Mouse (Mus musculus): Measurements from ENCODE around the gene Fga. TPM values are rescaled to one million over a fixed set of nuclear protein-coding genes. Genes with fewer than 3 reads are reported as not detected.

Gene Fga
- polyA plus RNA-seq, 1 experiment from 2014 or later = 0.11 TPM

DNA sequence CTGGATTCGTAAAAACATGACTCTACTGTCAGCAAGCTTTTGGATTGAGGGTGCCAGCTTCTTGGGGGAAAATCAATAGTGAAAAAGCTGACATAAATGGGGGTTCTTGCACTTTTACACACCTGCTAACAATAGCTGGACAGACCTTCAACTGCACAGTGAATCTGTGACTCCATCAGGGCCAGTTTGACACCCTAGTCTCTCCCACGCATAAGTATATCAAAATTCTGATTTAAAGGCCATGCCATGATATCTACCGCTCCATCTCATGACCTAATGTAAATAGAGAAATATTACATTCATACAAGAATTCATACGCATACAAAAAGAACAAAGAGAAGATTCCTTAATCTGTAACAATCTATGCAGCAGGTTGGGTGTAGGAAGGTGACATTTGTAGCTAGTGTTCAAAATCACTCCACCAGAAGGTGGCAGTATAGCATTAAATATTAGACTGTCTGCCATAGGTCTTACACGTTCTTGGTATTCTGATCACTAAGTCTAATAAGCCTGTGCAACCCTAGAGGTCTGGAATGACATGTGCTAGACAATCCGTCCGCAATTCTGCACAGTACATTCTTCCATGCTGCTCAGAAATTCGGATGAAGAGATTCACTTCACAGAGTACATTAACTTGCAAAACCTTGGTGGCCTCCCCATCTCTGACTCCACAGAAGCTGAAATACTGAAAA, 27.0 kb upstream of the Fga start:
- Histone ChIP-seq H3K4me1 (replicated peaks; ENCODE audit: control insufficient read depth, insufficient read depth, low read length) (no peaks in the 10 kb centered on the region; the same call in 1 of the 2 replicates), H3K9me3 (ENCODE audit: control insufficient read depth, low read length) (no peaks in the 10 kb centered on the region), H3K27ac (ENCODE audit: low read depth) (no peak overlapping the region), H3K4me3 (ENCODE audit: low read depth, low read length) (no peak overlapping the region), H3K36me3 (ENCODE audit: control insufficient read depth, insufficient read depth, low read length) (no peaks in the 10 kb centered on the region), H3K9ac (ENCODE audit: low read length) (no peak overlapping the region), H3K4me2 (ENCODE audit: low read length) (no peak overlapping the region), H3K27me3 (replicated peaks; ENCODE audit: control insufficient read depth, insufficient read depth, low read length) (no peaks in the 10 kb centered on the region)
- WGBS = 32% methylated on average over 8 of the region's 8 CpGs
- ATAC-seq (replicated peaks; ENCODE audit: low FRiP score, low TSS enrichment, low read depth) (peak; percentile 77), DNase-seq (ENCODE audit: low spot score) (peak; percentile 63)

DNA sequence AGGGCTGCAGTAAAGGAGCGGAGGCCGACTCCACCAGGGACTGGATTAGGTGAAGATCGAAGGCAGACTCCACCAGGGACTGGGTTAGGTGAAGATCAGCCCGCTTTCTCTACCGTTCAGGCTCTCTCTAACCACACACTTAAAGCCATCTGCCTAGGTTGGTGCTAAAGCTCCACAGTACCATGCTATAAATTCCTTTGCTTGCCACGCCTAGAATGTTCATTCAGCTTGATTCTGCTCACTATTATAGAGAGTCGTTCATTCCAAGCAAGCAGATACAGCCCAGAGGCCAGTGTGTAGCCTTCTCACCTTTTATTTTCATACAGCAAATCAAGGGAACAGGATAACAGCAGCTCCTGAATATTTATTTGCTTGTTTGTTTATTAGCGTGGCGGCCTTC, 25.9 kb upstream of the Fga start:
- ATAC-seq (replicated peaks; ENCODE audit: low FRiP score, low TSS enrichment, low read depth) = no peak

DNA sequence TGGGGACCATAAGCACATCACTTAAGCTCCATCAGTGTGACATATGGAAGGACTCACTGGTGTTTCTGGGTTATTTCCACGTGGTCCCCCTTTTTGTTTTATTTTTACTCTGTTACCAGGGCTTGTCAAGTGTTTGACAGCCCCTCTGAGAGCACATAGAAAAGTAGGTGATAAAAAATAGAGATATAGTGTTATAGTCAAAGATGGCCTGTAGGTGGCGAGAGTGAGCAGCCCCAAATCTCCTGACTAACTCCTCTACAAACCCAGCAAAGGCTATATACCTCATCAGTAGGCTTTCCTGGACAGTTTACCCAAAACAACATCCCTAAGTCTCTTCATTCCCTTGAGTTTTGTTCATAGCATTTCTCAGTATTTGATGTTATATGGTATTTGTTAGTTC, 23.7 kb upstream of the Fga start:
- no peaks in the 10 kb centered on the region for H3K36me3 ChIP-seq (ENCODE audit: control insufficient read depth, insufficient read depth, low read length)
- no peak overlapping the region for H3K9ac ChIP-seq (ENCODE audit: low read length)
- no peak overlapping the region for H3K4me2 ChIP-seq (ENCODE audit: low read length)
- no peaks in the 10 kb centered on the region for H3K9me3 ChIP-seq (ENCODE audit: control insufficient read depth, low read length)
- H3K4me3 ChIP-seq (ENCODE audit: low read depth, low read length) = no peak overlapping the region
- no peaks in the 10 kb centered on the region for H3K27me3 ChIP-seq (replicated peaks; ENCODE audit: control insufficient read depth, insufficient read depth, low read length)
- peak; percentile 69 for DNase-seq (ENCODE audit: low spot score)
- 5% methylated on average over 2 of the region's 2 CpGs for WGBS
- ATAC-seq (replicated peaks; ENCODE audit: low FRiP score, low TSS enrichment, low read depth) = no peak
- no peak overlapping the region for H3K27ac ChIP-seq (ENCODE audit: low read depth)
- H3K4me1 ChIP-seq (replicated peaks; ENCODE audit: control insufficient read depth, insufficient read depth, low read length) = no peaks in the 10 kb centered on the region

More for the DNA sequence above, 25.9 kb upstream of the Fga start:
- H3K9me3 ChIP-seq (ENCODE audit: control insufficient read depth, low read length) = no peaks in the 10 kb centered on the region
- DNase-seq (ENCODE audit: low spot score) = no peak
- no peak overlapping the region for H3K9ac ChIP-seq (ENCODE audit: low read length)
- H3K27ac ChIP-seq (ENCODE audit: low read depth) = no peak overlapping the region
- H3K4me3 ChIP-seq (ENCODE audit: low read depth, low read length) = no peak overlapping the region
- WGBS = 72% methylated on average over 9 of the region's 9 CpGs
- no peaks in the 10 kb centered on the region for H3K36me3 ChIP-seq (ENCODE audit: control insufficient read depth, insufficient read depth, low read length)
- H3K4me1 ChIP-seq (replicated peaks; ENCODE audit: control insufficient read depth, insufficient read depth, low read length) = no peaks in the 10 kb centered on the region; the same call in 1 of the 2 replicates
- H3K4me2 ChIP-seq (ENCODE audit: low read length) = no peak overlapping the region
- H3K27me3 ChIP-seq (replicated peaks; ENCODE audit: control insufficient read depth, insufficient read depth, low read length) = no peaks in the 10 kb centered on the region

DNA sequence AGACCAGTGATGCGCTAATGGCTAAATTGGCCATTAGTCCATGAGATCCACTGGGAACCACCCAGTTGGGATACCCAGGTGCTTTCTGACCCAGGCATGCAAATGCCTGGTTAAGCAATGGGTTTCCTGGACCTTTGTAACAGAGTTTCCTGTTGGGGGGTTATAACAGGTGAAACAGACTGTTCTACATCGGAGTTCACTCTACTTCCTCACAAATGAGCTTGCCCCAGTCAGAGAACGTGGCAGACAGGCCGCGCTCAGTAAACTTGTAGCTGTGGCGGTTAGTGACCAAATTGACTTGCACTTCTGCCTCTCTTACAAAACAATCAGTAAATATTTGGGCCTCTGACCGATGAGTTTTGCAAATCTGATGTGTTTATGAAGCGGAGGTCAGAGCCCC, 22.8 kb upstream of the Fga start:
- H3K36me3 ChIP-seq (ENCODE audit: control insufficient read depth, insufficient read depth, low read length) = no peaks in the 10 kb centered on the region
- H3K4me1 ChIP-seq (replicated peaks; ENCODE audit: control insufficient read depth, insufficient read depth, low read length) = no peaks in the 10 kb centered on the region
- WGBS = 90% methylated on average over 8 of the region's 8 CpGs
- no peak for DNase-seq (ENCODE audit: low spot score)
- H3K4me3 ChIP-seq (ENCODE audit: low read depth, low read length) = no peak overlapping the region
- no peak overlapping the region for H3K4me2 ChIP-seq (ENCODE audit: low read length)
- no peaks in the 10 kb centered on the region for H3K27me3 ChIP-seq (replicated peaks; ENCODE audit: control insufficient read depth, insufficient read depth, low read length)
- H3K27ac ChIP-seq (ENCODE audit: low read depth) = no peak overlapping the region
- no peak overlapping the region for H3K9ac ChIP-seq (ENCODE audit: low read length)
- H3K9me3 ChIP-seq (ENCODE audit: control insufficient read depth, low read length) = no peaks in the 10 kb centered on the region
- ATAC-seq (replicated peaks; ENCODE audit: low FRiP score, low TSS enrichment, low read depth) = no peak

DNA sequence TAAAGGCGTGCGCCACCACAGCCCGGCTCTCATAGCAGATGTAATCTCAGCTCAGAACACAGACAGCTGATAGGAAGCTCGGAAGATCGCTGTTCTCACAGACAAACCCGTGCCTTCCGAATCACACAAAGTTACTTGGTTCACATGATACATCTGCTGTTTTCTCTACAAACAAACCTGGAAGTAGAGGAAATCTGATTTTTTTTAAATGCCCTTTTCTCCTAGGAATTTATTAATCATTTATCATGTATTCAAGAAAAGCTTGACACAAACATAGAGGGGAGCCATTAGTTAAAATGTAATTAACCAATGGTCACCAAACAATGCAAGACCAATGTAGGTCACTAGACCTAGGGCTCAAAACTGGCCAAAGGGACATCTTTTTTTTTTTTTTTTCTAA, 21.1 kb upstream of the Fga start:
- no peaks in the 10 kb centered on the region for H3K36me3 ChIP-seq (ENCODE audit: control insufficient read depth, insufficient read depth, low read length)
- H3K4me2 ChIP-seq (ENCODE audit: low read length) = no peak overlapping the region
- H3K4me3 ChIP-seq (ENCODE audit: low read depth, low read length) = no peak overlapping the region
- no peak for ATAC-seq (replicated peaks; ENCODE audit: low FRiP score, low TSS enrichment, low read depth)
- WGBS = 94% methylated on average over 7 of the region's 7 CpGs
- H3K9me3 ChIP-seq (ENCODE audit: control insufficient read depth, low read length) = no peaks in the 10 kb centered on the region
- no peak overlapping the region for H3K9ac ChIP-seq (ENCODE audit: low read length)
- H3K27me3 ChIP-seq (replicated peaks; ENCODE audit: control insufficient read depth, insufficient read depth, low read length) = no peaks in the 10 kb centered on the region
- H3K4me1 ChIP-seq (replicated peaks; ENCODE audit: control insufficient read depth, insufficient read depth, low read length) = no peaks in the 10 kb centered on the region
- H3K27ac ChIP-seq (ENCODE audit: low read depth) = no peak overlapping the region
- DNase-seq (ENCODE audit: low spot score) = no peak

DNA sequence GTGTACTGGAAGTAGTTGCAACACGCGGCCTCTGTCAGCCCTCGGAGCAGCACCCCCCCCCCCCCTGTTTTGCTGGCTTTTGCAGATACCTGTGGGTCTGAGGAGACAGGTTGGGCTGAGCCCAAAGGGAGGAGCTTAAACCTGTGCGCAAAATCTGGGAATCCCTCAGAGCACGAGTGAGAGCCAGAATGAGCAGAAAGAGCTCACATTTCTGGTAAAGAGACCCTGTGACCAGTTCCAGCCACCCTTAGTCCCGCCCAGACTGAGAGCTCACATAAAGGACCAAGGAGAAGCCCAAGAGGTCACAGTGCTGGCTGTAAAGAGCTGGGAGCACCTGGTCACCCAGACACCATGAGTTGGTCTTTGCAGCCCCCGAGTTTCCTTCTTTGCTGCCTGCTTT, 18.3 kb upstream of the Fga start, which contains the start of gene Fgg:
Gene Fgg (plus strand): TSS at position 168 of the 400 bp plus-strand sequence.
- Histone ChIP-seq H3K27ac (ENCODE audit: low read depth) (no peak within 1 kb of the TSS), H3K9ac (ENCODE audit: low read length) (no peak within 1 kb of the TSS), H3K4me1 (replicated peaks; ENCODE audit: control insufficient read depth, insufficient read depth, low read length) (no peaks in the 10 kb centered on the region), H3K27me3 (replicated peaks; ENCODE audit: control insufficient read depth, insufficient read depth, low read length) (no peaks in the 10 kb centered on the region), H3K4me2 (ENCODE audit: low read length) (no peak within 1 kb of the TSS), H3K9me3 (ENCODE audit: control insufficient read depth, low read length) (no peaks in the 10 kb centered on the region), H3K36me3 (ENCODE audit: control insufficient read depth, insufficient read depth, low read length) (no peaks in the 10 kb centered on the region), H3K4me3 (ENCODE audit: low read depth, low read length) (no peak within 1 kb of the TSS)
- DNase-seq (ENCODE audit: low spot score) = no peak
- no peak for ATAC-seq (replicated peaks; ENCODE audit: low FRiP score, low TSS enrichment, low read depth)
- 42% methylated on average over 7 of the region's 7 CpGs for WGBS

DNA sequence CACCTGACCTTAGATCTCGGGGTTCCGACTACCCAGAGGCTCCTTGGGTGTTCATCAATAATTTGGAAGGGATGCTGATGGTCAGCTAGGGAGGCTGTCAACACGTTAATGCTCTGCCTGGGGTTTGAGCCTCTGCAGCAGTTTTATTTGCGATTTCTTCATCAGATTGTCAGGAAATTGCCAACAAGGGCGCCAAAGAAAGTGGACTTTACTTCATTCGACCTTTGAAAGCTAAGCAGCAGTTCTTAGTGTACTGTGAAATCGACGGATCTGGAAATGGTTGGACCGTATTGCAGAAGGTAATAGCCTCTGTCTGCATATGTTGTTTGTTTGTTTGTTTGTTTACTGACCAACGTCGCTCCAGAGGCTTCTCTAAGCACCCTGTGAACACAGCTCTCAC, 15.6 kb upstream of the Fga start:
- 75% methylated on average over 11 of the region's 11 CpGs for WGBS
- Histone ChIP-seq H3K36me3 (ENCODE audit: control insufficient read depth, insufficient read depth, low read length) (no peaks in the 10 kb centered on the region), H3K4me1 (replicated peaks; ENCODE audit: control insufficient read depth, insufficient read depth, low read length) (no peaks in the 10 kb centered on the region), H3K9me3 (ENCODE audit: control insufficient read depth, low read length) (no peaks in the 10 kb centered on the region), H3K4me2 (ENCODE audit: low read length) (no peak overlapping the region), H3K27me3 (replicated peaks; ENCODE audit: control insufficient read depth, insufficient read depth, low read length) (no peaks in the 10 kb centered on the region), H3K9ac (ENCODE audit: low read length) (no peak overlapping the region), H3K27ac (ENCODE audit: low read depth) (no peak overlapping the region), H3K4me3 (ENCODE audit: low read depth, low read length) (no peak overlapping the region)
- ATAC-seq (replicated peaks; ENCODE audit: low FRiP score, low TSS enrichment, low read depth) (no peak), DNase-seq (ENCODE audit: low spot score) (peak; percentile 27)

DNA sequence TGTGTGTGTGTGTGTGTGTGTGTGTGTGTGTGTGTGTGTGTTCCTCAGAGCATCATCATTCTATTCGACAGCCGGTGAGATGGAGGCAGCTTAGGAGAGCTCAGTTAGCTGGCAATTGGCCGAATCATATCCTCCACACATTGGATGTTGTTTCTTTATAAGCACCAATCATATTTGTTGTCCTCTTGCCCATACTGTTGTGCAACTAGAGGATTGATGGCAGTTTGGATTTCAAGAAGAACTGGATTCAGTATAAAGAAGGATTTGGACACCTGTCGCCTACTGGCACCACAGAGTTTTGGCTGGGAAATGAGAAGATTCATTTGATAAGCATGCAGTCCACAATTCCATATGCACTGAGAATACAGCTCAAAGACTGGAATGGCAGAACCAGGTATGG, 14.7 kb upstream of the Fga start:
- Histone ChIP-seq H3K4me2 (ENCODE audit: low read length) (no peak overlapping the region), H3K4me3 (ENCODE audit: low read depth, low read length) (no peak overlapping the region), H3K4me1 (replicated peaks; ENCODE audit: control insufficient read depth, insufficient read depth, low read length) (no peaks in the 10 kb centered on the region), H3K36me3 (ENCODE audit: control insufficient read depth, insufficient read depth, low read length) (no peaks in the 10 kb centered on the region), H3K9me3 (ENCODE audit: control insufficient read depth, low read length) (no peaks in the 10 kb centered on the region), H3K27me3 (replicated peaks; ENCODE audit: control insufficient read depth, insufficient read depth, low read length) (no peaks in the 10 kb centered on the region), H3K9ac (ENCODE audit: low read length) (no peak overlapping the region), H3K27ac (ENCODE audit: low read depth) (no peak overlapping the region)
- ATAC-seq (replicated peaks; ENCODE audit: low FRiP score, low TSS enrichment, low read depth) = no peak
- no peak for DNase-seq (ENCODE audit: low spot score)
- WGBS = 89% methylated on average over 4 of the region's 4 CpGs

DNA sequence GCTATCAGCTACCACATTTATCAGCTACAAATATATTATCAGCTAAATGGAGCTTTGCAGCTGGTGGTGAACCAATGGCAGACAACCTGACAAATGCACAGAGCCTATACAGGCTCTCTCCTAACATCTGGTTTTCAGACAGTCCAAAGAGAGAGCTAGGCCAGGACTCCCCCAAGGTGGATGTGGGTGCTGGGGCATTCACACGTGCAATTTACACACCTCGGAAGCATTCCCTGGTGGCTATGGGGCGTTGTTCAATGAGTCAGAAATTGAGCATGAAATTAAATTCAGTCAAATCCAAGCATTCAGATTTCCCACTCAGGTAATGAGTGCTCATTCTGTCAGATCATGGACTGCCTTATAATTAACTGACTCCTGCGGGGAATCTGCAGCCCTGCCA, 14.3 kb upstream of the Fga start:
- no peak for ATAC-seq (replicated peaks; ENCODE audit: low FRiP score, low TSS enrichment, low read depth)
- no peaks in the 10 kb centered on the region for H3K36me3 ChIP-seq (ENCODE audit: control insufficient read depth, insufficient read depth, low read length)
- H3K9ac ChIP-seq (ENCODE audit: low read length) = no peak overlapping the region
- no peak overlapping the region for H3K4me2 ChIP-seq (ENCODE audit: low read length)
- no peaks in the 10 kb centered on the region for H3K9me3 ChIP-seq (ENCODE audit: control insufficient read depth, low read length)
- H3K4me3 ChIP-seq (ENCODE audit: low read depth, low read length) = no peak overlapping the region
- no peak overlapping the region for H3K27ac ChIP-seq (ENCODE audit: low read depth)
- no peak for DNase-seq (ENCODE audit: low spot score)
- no peaks in the 10 kb centered on the region for H3K27me3 ChIP-seq (replicated peaks; ENCODE audit: control insufficient read depth, insufficient read depth, low read length)
- 85% methylated on average over 4 of the region's 4 CpGs for WGBS
- no peaks in the 10 kb centered on the region for H3K4me1 ChIP-seq (replicated peaks; ENCODE audit: control insufficient read depth, insufficient read depth, low read length)
